Mouse (Mus musculus) spleen, postnatal 10 days (tissue): ENCODE data around the gene Vmn1r198.
"Not testable (repeated sequence)": the region's sequence is repeated elsewhere in the genome, so short reads cannot be mapped to it uniquely, and the experiment has no call there.

Experiments
- DNase-seq, 2 experiments: peaks; one replicate each; pipeline ENCODE4 v3.0.0; 2021 to 2022; ENCODE audit warnings: low spot score in 2 of 2

Gene Vmn1r198

DNA sequence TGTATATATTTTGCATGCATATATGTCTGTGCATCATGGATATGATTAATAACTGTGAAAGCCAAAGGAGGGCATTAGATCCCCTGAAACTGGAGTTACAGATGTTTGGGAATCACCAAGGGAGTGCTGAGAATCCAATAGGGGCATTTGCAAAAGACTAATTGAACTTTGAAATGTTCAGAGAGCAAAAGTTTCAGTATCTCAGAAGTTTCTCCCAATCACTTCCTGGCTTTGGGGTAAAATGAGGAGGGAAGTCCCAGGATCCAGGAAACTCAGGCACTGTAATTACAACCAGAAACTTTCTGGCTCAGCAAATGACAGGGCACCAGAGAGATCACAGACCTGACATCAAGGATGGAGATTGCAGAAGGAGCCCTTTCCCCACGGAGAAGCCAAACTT lies at the start of gene Vmn1r198:
Vmn1r198 (plus strand) TSS at position 301 of the 400 bp plus-strand sequence.
- no peak for DNase-seq

DNA sequence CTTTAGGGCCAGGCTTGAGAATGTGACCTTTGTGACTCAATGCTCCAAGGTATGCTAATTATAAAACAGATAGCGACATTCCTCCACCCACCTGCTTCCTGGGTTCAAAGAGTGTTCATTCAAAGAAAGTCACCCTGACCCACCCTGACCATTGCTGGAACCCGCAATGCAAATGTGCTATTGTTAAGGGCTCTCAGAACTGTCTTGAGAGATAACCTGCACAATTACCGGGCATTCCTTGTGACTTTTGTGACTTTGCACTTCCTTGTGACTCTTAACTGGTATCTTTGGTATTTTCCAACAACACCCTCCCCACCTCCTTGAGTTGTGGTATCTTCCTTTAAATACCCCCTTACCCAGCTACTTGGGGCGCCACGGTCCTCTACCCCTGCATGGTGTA lies 42.1 kb upstream of the Vmn1r198 start:
- not testable (repeated sequence) for DNase-seq

DNA sequence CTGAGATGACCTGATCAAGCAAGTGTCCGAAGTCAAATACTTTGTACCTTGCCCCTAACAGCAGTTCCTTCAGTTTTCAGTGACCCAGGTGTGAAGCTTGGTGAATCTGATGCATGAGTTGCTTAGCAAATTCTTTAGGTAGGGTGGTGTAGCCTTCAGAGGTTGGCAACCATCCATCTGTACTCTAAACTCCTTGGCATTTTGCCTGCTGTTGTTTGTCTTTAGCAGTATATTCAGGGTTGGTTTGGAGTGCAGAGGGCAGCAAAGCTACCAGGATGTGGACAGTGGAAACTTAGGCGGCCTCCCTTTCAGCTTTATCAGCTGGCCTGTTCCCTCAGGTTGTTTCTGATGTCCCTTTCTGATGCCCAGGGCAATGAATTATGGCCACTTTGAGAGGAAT lies 34.8 kb upstream of the Vmn1r198 start:
- DNase-seq, result no peak

DNA sequence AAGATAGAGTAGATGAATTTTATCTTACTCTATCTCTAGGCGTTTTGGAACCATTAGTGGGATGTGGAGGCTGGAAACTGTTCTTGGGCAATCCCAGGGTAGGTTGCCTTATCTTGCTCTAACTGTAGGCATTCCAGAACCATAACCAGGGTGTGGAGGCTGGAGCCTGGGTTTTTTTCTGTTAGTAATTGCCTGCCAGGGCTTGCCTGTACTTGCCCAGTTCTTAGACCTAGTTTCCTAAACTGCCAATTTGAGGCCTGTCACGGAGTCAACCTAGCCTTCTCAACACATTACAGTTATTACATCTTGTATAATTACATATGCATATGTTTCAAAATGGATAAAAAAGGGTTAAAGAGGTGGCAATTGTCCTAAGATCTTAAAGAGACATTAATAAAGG lies 32.8 kb upstream of the Vmn1r198 start:
- DNase-seq, result no peak

DNA sequence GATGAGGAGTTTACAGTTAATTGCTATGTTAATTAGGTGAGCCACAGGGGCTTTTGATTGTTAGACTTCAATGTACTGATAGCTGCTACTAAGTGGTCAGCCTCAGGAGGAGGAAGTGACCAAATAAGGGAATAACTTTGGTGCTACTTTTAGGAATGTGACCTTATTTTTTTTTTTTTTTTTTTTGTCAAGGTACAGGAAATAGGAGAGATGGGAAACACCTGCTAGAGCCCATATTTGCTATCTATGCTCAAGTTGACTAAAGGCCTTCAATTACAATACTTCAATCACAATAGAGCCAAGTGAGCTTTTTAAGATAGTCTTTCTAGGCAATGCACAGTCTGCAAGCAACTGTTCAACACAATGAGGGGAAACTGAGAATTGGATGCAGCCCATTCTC lies 30.1 kb upstream of the Vmn1r198 start:
- DNase-seq, result no peak

DNA sequence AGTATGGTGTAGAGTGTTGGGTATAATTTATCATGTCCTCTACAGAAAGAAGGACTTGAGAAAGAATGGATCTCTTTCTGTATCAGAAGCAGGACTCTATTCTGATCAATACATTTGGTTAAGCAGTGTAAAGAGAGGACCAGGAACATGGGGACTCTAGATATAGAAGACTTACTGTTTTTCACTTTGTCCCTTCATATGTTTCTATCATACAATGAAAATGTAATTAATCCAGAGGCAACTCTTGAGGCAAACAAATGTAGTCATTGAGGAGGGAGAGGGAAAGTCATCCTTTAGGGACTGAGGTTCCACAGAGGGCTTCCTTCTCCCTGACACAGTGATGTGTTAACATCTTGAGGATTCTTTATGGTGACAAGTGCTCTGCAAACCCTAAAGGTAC lies 25.9 kb upstream of the Vmn1r198 start, which contains the start of gene Vmn1r197:
Vmn1r197 (plus strand) TSS at position 301 of the 400 bp plus-strand sequence.
- DNase-seq, result no peak

DNA sequence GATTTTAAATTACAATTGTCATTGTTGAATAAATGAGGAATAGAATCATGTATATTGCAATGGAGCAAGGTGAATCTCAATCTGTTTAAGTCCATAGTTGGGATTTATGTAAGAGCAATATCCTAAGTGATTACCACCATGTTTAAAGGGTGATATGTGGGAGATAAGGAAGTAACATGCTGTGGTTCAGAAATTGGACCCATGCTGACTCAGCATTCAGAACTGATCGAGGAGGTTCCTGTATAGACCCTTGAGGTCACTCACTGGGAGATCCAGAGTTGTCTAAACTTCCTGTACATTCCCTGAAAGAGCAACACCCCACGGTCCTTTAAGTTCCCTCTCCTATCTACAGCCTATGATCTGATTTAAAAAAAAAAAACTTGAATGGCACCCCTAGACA lies 16.9 kb upstream of the Vmn1r198 start:
- no peak for DNase-seq

DNA sequence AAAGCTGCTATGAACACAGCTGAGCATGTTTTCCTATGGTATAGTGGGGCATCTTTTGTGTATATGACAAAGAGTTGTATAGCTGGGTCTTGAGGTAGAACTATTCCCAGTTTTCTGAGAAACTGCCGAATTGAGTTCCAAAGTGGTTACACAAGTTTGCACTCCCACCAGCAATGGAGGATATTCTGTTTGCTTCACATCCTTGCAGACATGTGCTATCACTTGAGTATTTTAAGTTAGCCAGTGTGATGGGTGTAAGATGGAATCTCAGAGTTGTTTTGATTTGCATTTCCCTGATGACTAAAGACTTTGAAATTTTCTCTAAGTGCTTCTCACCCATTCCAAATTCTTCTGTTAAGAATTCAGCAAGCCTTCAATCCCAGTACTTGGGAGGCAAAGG lies 14.6 kb upstream of the Vmn1r198 start:
- DNase-seq, result no peak

DNA sequence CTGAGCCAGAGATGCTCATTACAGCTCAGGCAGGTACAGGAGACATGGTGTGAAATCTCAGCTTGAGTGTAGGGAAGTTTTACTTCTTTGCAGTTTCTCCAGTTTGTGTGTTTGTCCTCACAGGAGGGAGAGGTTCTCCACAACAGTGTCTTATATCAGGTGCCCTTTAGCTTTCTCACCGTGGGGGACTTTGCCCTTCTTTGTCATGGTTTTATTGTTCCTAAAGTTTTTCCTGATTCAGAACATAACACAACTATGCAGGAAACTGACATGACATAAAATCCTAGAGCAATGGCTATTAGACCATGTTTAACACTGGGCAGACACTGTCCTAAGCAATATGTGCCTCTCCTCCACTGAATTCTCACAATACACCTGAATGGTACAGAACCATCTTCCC lies 649 bp downstream of the Vmn1r198 start:
- DNase-seq, result no peak

DNA sequence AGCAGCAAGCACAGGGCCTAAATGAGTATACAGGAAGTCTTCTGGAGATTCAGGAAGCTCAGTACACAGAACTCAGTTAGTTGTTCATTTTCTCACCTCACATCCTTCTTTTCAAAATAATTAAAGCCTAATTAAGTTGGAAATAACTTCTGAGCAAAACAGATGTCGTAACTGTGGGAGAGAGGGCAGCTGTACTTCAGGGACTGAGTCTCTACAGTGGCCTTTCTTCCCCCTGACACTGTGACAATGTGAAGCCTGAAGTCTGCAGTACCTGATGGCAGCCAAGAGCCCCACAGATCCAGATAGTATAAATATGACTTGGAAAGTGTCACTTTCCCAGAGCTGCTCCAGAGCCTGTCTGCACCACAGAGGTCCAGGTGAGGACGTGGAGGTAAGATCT lies 29.4 kb downstream of the Vmn1r198 start, which contains the start of gene Vmn1r199:
Vmn1r199 (plus strand) TSS at position 301 of the 400 bp plus-strand sequence.
- DNase-seq, result no peak

DNA sequence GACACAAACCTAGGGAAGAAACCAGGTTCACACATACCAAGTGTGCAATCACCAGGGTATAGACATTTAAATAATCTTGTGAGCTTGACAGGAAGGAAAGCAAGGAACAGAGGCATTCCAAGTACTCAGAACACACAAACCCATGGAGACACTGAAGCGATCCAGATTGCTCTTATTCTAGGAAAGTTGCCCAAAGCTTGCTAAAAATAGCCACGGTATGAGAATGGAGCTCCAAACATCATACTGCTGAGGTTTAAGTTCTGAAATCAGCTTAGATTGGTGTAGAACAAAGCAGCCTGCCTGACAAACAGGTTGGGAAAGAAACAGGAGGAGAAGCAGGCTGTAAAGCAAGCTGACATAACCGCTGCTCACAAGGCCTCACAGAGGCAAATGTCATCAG lies 31.0 kb downstream of the Vmn1r198 start:
- not testable (repeated sequence) for DNase-seq

DNA sequence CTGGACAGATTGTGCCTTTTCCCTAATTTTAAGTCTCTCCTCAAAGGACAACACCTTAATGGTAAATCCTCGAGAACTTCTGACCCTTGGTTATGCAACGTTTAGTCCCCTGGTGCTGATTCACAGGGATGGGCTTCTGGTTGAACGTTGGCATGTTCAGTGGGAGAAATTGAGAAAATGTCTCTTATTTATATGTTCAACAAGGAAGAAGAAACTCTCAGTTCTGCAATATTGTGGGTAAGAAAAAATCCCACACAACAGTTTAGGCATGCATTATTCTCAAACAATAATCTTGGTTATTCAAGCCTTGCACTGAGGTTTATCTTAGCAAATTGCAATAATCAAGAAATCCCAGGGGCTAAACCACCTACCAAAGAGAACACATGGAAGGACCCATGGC lies 33.2 kb downstream of the Vmn1r198 start:
- no peak for DNase-seq

DNA sequence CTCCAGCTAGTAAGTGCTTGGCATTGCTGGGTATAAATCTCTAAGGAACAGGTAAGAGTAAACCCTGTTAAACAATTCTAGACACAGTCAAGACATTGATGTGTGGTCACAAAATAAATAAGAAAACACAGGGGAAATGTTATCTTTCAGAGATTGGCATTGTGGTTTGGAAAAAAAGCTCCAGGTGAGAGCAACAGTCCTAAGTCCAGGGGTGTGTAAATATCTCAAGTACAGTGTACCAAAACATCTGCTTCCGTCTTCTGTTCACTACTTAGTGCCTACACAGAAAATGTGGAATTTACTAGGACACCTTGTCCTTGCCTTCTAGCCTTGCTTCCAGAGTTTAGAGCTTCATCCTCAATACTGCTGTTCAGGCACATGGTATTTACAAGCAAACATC lies 36.9 kb downstream of the Vmn1r198 start:
- no peak for DNase-seq

DNA sequence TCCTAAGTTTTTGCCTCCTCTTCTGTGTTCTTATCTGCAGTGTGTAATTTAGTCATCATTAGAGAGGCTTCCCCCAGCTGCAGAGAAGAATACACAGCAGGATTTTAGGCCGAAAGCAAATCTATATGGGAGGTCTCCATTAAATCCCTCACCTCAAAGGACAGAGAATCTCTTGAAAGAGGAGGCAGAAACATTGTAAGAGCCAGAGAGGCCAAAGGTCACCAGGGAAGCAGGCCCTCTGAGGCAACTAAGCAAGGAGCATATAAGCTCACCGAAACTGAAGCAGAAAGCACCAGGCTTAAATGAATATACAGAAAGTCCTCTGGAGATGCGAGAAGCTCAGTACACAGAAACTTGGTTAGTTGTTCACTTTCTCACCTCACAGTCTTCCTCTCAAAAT lies 39.9 kb downstream of the Vmn1r198 start, which contains the start of gene Vmn1r200:
Vmn1r200 (plus strand) TSS at position 301 of the 400 bp plus-strand sequence.
- no peak for DNase-seq

DNA sequence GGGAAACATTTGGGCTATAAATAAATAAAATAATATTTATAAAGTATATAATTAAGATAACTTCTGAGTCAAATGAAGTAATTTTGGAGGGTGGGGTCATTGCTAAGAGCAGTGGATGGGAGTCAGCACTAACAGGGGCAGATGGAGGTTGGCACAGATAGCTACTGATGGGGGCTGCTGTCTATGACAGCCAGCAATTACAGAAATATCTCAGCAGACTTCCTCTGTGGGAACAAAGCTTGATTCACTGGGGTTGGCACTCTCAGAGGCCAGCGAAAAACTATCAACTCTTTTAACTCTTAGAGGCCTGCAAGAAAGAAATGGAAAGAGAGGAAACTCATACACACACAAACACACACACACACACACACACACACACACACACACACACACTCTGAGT lies 52.8 kb downstream of the Vmn1r198 start:
- no peak for DNase-seq
